Mouse (Mus musculus): ENCODE results near the gene Fndc3b. TPM values are rescaled to one million over a fixed set of nuclear protein-coding genes. Genes with fewer than 3 reads are reported as not detected.

The Fndc3b gene
- polyA plus RNA-seq, 1 experiment from 2014 or later = 29.0 TPM

GRCm38 (mm10) chr3:27505582-27505981, 205.5 kb downstream of the Fndc3b start:
- no peak overlapping the region for H3K4me2 ChIP-seq (ENCODE audit: low read length)
- no peak for ATAC-seq (ENCODE audit: insufficient number of reproducible peaks, insufficient read depth, low FRiP score, low read depth)
- 87% methylated on average over 3 of the region's 3 CpGs for WGBS
- no peaks in the 10 kb centered on the region for H3K27me3 ChIP-seq (ENCODE audit: control insufficient read depth, insufficient read depth, low read length)
- no peaks in the 10 kb centered on the region for H3K9me3 ChIP-seq (ENCODE audit: control insufficient read depth, low read length)
- peaks cover 14 to 36% of the 10 kb centered on the region in 2 experiments for H3K4me1 ChIP-seq (ENCODE audit: control insufficient read depth in 2 of 2, insufficient read depth in 2 of 2, low read length in 2 of 2)
- H3K9ac ChIP-seq (ENCODE audit: low read length) = no peak overlapping the region
- no peak overlapping the region for H3K4me3 ChIP-seq (ENCODE audit: control insufficient read depth in 1 of 2, insufficient read depth in 1 of 2, low read depth in 1 of 2, low read length in 2 of 2)
- peaks cover 59% of the 10 kb centered on the region for H3K36me3 ChIP-seq (ENCODE audit: control insufficient read depth, insufficient read depth, low read length)
- H3K27ac ChIP-seq (replicated peaks in 1 of 2; ENCODE audit: control insufficient read depth in 1 of 2, insufficient read depth in 1 of 2, low read depth in 2 of 2, low read length in 2 of 2) = 0 out of 4 replicates have a peak overlapping the region, but pooled peaks of 1 of the 2 experiments have one; percentile 58

DNA sequence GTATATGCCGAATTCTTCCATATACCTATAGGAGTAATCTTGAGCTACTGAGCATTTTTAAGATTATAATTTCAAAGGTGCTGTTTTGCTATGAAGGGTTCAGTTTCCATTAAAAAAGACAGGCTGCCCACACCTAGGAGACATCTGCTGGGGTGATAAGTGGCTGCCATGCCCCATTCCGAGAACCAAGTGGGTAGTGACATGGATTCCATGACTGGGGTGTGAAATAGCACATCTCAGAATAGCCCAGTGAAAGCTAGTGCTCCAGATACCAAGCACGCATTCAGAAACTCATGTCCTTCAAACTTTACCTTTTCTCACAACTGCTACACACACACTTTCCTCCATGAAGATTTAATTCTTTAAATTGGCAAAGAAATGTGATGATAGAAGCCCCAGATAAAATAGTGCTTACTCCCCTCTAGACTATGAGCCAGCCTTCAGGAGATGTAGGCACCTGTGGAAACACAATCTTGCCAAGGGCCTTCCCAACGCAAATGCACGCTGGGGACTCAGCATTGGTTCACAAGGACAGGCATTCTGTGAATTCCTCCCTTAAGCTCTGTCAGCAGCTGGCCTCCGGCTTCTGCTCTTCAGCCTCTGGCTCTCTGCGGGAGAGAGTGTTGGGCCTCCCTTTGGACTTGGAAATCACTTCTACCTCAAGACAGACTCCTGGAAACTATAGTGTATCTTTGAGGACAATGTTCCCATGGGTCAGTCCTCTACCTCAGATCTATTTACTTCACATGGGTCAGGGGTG, 207.6 kb downstream of the Fndc3b start:
- no peaks in the 10 kb centered on the region for H3K27me3 ChIP-seq (ENCODE audit: control insufficient read depth, insufficient read depth, low read length)
- H3K4me2 ChIP-seq (ENCODE audit: low read length) = no peak overlapping the region
- H3K9ac ChIP-seq (ENCODE audit: low read length) = no peak overlapping the region
- H3K9me3 ChIP-seq (ENCODE audit: control insufficient read depth, low read length) = no peaks in the 10 kb centered on the region
- peaks cover 66% of the 10 kb centered on the region for H3K36me3 ChIP-seq (ENCODE audit: control insufficient read depth, insufficient read depth, low read length)
- no peak overlapping the region for H3K4me3 ChIP-seq (ENCODE audit: control insufficient read depth in 1 of 2, insufficient read depth in 1 of 2, low read depth in 1 of 2, low read length in 2 of 2)
- H3K4me1 ChIP-seq (ENCODE audit: control insufficient read depth in 2 of 2, insufficient read depth in 2 of 2, low read length in 2 of 2) = peaks cover 14 to 36% of the 10 kb centered on the region in 2 experiments
- peak overlapping the region; percentile 75 to 78 for H3K27ac ChIP-seq (replicated peaks in 1 of 2; ENCODE audit: control insufficient read depth in 1 of 2, insufficient read depth in 1 of 2, low read depth in 2 of 2, low read length in 2 of 2)
- WGBS = 37% methylated on average over 7 of the region's 7 CpGs
- peak; percentile 57; the same call in 1 of the 2 replicates for ATAC-seq (ENCODE audit: insufficient number of reproducible peaks, insufficient read depth, low FRiP score, low read depth)

DNA sequence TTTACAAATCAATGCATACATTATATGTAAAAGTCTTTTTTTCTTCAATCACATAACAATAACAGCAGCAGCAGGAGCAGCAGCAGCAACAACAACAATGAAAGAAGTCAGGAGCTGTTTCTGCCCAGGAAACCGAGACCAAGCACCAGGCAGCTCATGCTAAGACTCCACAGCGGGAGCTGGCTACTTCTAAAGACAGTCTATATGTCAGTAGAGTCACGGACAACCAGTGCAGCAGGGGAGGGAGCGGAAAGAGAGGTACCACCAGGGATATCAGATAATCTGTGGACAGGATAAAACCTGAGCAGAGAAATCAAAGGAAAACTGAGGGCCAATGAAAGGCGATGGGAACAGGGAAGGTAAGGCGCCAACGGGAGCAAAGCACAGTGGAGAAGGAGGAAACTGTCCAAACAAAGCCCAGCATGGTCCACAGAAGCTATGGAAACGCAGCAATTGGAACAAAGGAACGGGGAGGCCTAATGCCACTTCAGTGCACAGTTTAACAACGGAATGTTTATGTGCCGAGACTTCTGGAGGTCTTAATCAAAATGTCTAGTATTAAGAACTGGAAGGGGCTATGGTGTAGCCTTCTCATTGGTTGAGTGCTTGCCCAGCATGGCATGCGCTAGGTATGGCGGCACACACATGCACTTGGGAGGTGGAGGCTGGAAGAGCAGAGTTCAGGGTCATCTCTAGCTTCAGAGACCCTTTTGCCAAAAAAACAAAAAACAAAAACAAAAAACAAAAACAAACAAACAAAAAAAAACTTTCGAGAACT, 215.6 kb downstream of the Fndc3b start:
- no peak for ATAC-seq (ENCODE audit: insufficient number of reproducible peaks, insufficient read depth, low FRiP score, low read depth)
- H3K4me2 ChIP-seq (ENCODE audit: low read length) = no peak overlapping the region
- H3K27me3 ChIP-seq (ENCODE audit: control insufficient read depth, insufficient read depth, low read length) = no peaks in the 10 kb centered on the region
- H3K36me3 ChIP-seq (ENCODE audit: control insufficient read depth, insufficient read depth, low read length) = peaks cover 78% of the 10 kb centered on the region
- 87% methylated on average over 14 of the region's 14 CpGs for WGBS
- H3K9me3 ChIP-seq (ENCODE audit: control insufficient read depth, low read length) = no peaks in the 10 kb centered on the region
- no peak overlapping the region for H3K27ac ChIP-seq (replicated peaks in 1 of 2; ENCODE audit: control insufficient read depth in 1 of 2, insufficient read depth in 1 of 2, low read depth in 2 of 2, low read length in 2 of 2)
- peaks cover 14 to 17% of the 10 kb centered on the region in 2 experiments for H3K4me1 ChIP-seq (ENCODE audit: control insufficient read depth in 2 of 2, insufficient read depth in 2 of 2, low read length in 2 of 2)
- no peak overlapping the region for H3K4me3 ChIP-seq (ENCODE audit: control insufficient read depth in 1 of 2, insufficient read depth in 1 of 2, low read depth in 1 of 2, low read length in 2 of 2)
- H3K9ac ChIP-seq (ENCODE audit: low read length) = no peak overlapping the region

DNA sequence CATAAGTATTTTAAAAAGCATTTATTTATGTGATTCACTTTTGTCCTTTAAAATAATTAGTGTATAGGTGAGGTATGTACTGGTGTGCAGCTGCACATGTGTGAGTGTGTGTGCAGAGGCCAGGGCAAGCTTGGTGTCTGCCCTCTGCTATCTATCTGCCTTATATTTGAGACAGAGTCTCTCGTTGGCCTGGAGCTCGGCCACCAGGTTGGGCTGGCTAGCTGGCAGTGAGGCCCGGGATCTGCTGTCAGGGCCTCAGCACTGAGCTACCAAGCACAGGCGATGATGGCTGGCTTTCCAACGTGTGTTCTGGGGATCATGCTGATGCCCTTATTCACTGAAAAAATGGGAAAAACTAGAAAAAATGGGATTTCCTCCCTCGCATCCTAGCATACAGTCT, 216.4 kb downstream of the Fndc3b start:
- no peak overlapping the region for H3K27ac ChIP-seq (replicated peaks in 1 of 2; ENCODE audit: control insufficient read depth in 1 of 2, insufficient read depth in 1 of 2, low read depth in 2 of 2, low read length in 2 of 2)
- peaks cover 76% of the 10 kb centered on the region for H3K36me3 ChIP-seq (ENCODE audit: control insufficient read depth, insufficient read depth, low read length)
- ATAC-seq (ENCODE audit: insufficient number of reproducible peaks, insufficient read depth, low FRiP score, low read depth) = no peak
- peaks cover 19 to 24% of the 10 kb centered on the region in 2 experiments for H3K4me1 ChIP-seq (ENCODE audit: control insufficient read depth in 2 of 2, insufficient read depth in 2 of 2, low read length in 2 of 2)
- no peaks in the 10 kb centered on the region for H3K9me3 ChIP-seq (ENCODE audit: control insufficient read depth, low read length)
- no peak overlapping the region for H3K9ac ChIP-seq (ENCODE audit: low read length)
- no peaks in the 10 kb centered on the region for H3K27me3 ChIP-seq (ENCODE audit: control insufficient read depth, insufficient read depth, low read length)
- no peak overlapping the region for H3K4me2 ChIP-seq (ENCODE audit: low read length)
- H3K4me3 ChIP-seq (ENCODE audit: control insufficient read depth in 1 of 2, insufficient read depth in 1 of 2, low read depth in 1 of 2, low read length in 2 of 2) = no peak overlapping the region
- 50% methylated on average over 6 of the region's 6 CpGs for WGBS

DNA sequence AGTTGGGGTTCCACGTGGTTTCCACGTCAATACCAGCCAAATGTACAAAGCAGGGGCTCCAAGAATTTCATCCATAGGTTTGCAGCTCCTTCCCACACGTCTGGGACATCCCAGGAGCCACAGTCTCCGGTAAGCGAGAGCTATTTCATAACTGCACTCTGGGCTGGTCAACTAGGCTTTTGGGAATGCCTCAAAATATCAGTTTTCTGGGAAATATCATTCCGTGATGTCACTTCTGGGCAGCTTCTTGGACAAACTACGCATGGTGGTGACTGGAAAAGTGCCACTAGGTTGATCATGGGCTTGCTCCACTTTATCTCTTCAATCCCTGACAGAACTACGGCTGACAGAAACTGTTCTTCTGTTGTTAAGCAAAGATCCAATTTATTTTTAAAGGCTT, 217.0 kb downstream of the Fndc3b start:
- no peaks in the 10 kb centered on the region for H3K27me3 ChIP-seq (ENCODE audit: control insufficient read depth, insufficient read depth, low read length)
- no peak overlapping the region for H3K27ac ChIP-seq (replicated peaks in 1 of 2; ENCODE audit: control insufficient read depth in 1 of 2, insufficient read depth in 1 of 2, low read depth in 2 of 2, low read length in 2 of 2)
- peaks cover 25 to 31% of the 10 kb centered on the region in 2 experiments for H3K4me1 ChIP-seq (ENCODE audit: control insufficient read depth in 2 of 2, insufficient read depth in 2 of 2, low read length in 2 of 2)
- H3K9ac ChIP-seq (ENCODE audit: low read length) = no peak overlapping the region
- H3K36me3 ChIP-seq (ENCODE audit: control insufficient read depth, insufficient read depth, low read length) = peaks cover 75% of the 10 kb centered on the region
- no peak overlapping the region for H3K4me2 ChIP-seq (ENCODE audit: low read length)
- H3K9me3 ChIP-seq (ENCODE audit: control insufficient read depth, low read length) = no peaks in the 10 kb centered on the region
- no peak overlapping the region for H3K4me3 ChIP-seq (ENCODE audit: control insufficient read depth in 1 of 2, insufficient read depth in 1 of 2, low read depth in 1 of 2, low read length in 2 of 2)
- 89% methylated on average over 8 of the region's 8 CpGs for WGBS
- no peak for ATAC-seq (ENCODE audit: insufficient number of reproducible peaks, insufficient read depth, low FRiP score, low read depth)

DNA sequence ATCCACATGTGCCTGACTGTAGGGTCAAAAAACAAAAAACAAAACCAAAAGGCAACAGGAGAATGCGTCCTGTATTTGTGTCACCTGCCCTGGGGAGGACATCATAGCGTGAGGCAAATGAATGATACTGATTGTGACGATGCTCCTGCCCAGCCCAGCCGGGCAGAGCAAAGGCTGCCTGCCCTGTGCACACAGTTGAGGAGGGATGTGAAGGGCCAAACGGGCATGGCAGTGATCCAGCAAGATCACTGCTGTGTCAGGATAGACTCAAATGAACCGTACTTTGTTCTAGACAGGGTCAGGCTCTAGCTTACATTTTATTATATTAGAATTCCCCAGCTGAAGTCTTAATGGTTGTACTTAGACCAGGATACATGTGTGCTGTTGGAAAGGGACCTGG, 219.3 kb downstream of the Fndc3b start:
- Histone ChIP-seq H3K36me3 (ENCODE audit: control insufficient read depth, insufficient read depth, low read length) (peaks cover 72% of the 10 kb centered on the region), H3K9ac (ENCODE audit: low read length) (no peak overlapping the region)

DNA sequence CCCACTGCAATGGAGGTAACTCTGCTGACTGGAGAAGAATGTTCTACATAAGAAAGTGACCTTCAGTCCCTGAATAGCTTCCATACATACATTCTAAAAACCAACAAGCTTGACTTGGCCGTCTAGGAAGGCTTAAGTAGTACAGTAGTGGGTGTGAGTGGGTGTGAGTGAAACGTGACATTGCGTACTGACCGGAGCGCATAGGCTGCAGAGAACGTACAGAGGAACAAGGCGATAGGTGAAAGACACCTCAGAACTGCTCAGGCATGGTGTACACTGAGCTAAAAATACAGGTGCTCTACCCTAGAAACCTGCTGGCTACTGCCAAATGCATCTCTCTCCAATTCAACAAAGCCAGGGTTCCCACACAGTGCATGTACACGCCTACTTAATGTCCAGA, 219.7 kb downstream of the Fndc3b start:
- peaks cover 69% of the 10 kb centered on the region for H3K36me3 ChIP-seq (ENCODE audit: control insufficient read depth, insufficient read depth, low read length)
- H3K9ac ChIP-seq (ENCODE audit: low read length) = no peak overlapping the region
- H3K27me3 ChIP-seq (ENCODE audit: control insufficient read depth, insufficient read depth, low read length) = no peaks in the 10 kb centered on the region
- H3K9me3 ChIP-seq (ENCODE audit: control insufficient read depth, low read length) = no peaks in the 10 kb centered on the region
- ATAC-seq (ENCODE audit: insufficient number of reproducible peaks, insufficient read depth, low FRiP score, low read depth) = peak; percentile 78
- H3K4me2 ChIP-seq (ENCODE audit: low read length) = no peak overlapping the region
- H3K4me3 ChIP-seq (ENCODE audit: control insufficient read depth in 1 of 2, insufficient read depth in 1 of 2, low read depth in 1 of 2, low read length in 2 of 2) = no peak overlapping the region
- peaks cover 29 to 43% of the 10 kb centered on the region in 2 experiments for H3K4me1 ChIP-seq (ENCODE audit: control insufficient read depth in 2 of 2, insufficient read depth in 2 of 2, low read length in 2 of 2)
- WGBS = 42% methylated on average over 8 of the region's 8 CpGs
- H3K27ac ChIP-seq (replicated peaks in 1 of 2; ENCODE audit: control insufficient read depth in 1 of 2, insufficient read depth in 1 of 2, low read depth in 2 of 2, low read length in 2 of 2) = peak overlapping the region; percentile 72 to 76

More for the DNA sequence above, 219.3 kb downstream of the Fndc3b start:
- Histone ChIP-seq H3K4me3 (ENCODE audit: control insufficient read depth in 1 of 2, insufficient read depth in 1 of 2, low read depth in 1 of 2, low read length in 2 of 2) (no peak overlapping the region), H3K4me1 (ENCODE audit: control insufficient read depth in 2 of 2, insufficient read depth in 2 of 2, low read length in 2 of 2) (peaks cover 29 to 43% of the 10 kb centered on the region in 2 experiments), H3K27ac (replicated peaks in 1 of 2; ENCODE audit: control insufficient read depth in 1 of 2, insufficient read depth in 1 of 2, low read depth in 2 of 2, low read length in 2 of 2) (peak overlapping the region; percentile 72 to 76), H3K9me3 (ENCODE audit: control insufficient read depth, low read length) (no peaks in the 10 kb centered on the region), H3K27me3 (ENCODE audit: control insufficient read depth, insufficient read depth, low read length) (no peaks in the 10 kb centered on the region), H3K4me2 (ENCODE audit: low read length) (no peak overlapping the region)
- 52% methylated on average over 6 of the region's 6 CpGs for WGBS
- ATAC-seq (ENCODE audit: insufficient number of reproducible peaks, insufficient read depth, low FRiP score, low read depth) = no peak; the same call in 1 of the 2 replicates
